Mouse (Mus musculus): ENCODE results near the gene Tstd2.

Gene Tstd2

DNA sequence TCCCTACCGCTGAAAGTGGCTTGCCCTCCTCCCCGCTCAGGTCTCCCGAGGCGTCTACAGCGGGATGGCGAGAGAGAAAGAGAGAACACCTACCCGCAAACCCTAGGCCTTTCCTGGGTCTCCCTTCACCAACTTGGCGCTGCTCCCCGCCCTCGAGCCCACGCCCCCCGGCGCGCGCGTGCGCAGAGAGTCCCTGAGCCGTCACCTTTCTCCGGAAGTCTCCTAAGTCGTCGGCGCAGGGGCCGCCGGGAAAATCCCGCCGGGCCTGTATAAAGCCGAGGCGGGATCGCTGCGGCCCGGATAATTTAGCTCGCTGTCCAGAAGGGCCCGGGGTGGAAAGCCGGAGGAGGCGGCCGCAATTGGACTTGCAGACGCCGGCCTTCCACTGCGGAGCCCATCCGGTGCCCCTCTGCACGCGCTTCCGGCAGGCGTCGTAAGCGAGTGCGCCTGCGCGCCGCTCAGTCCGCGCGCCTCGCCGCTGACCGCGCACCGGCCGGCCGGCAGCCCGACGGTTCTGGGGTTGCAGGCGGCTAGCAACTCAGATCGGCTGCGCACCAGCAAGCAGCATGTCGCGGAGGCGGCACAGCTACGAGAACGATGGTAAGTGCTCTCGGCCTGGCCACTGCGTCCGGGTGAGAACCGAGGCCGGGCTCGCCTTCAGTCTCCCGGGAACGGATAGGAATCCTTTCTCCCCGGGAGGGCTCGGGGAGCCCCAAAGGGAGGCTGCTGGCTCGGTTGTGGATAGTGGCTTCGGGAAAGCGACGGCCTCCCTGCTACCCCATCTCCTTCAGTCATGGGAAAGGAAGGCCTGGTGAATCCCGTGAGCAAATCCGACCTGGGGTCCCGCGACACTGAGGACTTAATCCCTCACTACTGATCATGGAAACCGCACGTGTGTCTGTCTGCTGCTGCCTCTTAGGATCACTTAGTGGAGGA lies at the start of gene Tstd2, which contains the start of gene Ncbp1:
TSS of gene Tstd2 (minus strand) at position 408 of the 936 bp plus-strand sequence.
TSS of gene Ncbp1 (plus strand) at position 327 of the 936 bp plus-strand sequence.
- ATAC-seq (ENCODE audit: insufficient number of reproducible peaks, low FRiP score, low TSS enrichment): peak; percentile 91

DNA sequence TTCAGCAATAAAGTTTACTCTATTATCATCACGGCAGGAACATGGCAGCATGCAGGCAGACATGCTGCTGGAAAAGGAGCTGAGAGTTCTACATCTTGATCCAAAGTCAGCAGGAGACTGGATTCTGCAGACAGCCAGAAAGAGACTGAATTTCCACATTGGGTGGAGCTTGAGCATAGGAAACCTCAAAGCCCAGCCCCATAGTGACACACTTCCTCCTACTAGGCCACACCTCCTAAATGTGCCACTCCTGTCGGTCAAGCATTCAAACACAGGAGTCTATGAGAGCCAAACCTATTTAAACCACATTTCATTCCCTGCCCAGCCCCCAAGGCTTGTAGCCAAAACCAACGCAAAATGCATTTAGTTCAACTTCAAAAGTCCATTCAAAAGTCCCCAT lies 48.0 kb upstream of the Tstd2 start:
- no peak for ATAC-seq (ENCODE audit: insufficient number of reproducible peaks, low FRiP score, low TSS enrichment)

DNA sequence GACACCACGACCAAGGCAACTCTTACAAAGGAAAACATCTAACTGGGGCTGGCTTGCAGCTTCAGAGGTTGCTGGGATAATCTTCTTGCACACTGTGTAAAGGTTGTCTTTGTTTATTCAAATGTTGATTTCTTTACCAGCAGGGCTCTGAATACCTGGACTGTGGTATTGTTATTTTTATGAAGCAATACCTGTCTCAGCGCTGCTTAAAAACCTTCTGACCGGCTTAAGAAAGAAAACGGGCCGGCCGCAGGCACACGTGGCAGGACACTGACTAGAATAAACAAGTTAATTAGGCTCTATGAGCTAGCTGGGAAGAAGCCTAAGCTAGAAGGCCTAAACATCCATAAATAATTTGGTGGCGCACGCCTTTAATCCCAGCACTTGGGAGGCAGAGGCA lies 47.4 kb upstream of the Tstd2 start:
- ATAC-seq (ENCODE audit: insufficient number of reproducible peaks, low FRiP score, low TSS enrichment): no peak

DNA sequence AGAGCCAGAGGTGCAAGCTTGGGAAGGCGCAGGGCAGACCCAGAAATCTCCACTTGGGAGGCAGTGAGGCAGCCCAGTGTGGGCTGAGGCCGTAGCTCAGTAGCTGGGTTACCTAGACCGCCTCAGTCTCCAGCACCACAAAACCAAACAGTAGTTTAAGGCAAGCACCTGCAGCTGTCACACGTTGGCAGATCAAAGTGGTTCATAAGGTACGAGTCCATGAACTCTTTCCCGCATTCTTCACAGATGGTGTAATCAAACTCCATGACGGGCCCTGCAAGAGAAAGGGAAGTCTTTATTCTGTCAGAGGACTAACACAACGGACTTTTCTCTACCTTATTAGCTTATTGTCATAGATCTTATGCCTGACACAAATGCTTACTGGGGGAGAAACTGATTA lies 46.9 kb upstream of the Tstd2 start:
- no peak for ATAC-seq (ENCODE audit: insufficient number of reproducible peaks, low FRiP score, low TSS enrichment)

DNA sequence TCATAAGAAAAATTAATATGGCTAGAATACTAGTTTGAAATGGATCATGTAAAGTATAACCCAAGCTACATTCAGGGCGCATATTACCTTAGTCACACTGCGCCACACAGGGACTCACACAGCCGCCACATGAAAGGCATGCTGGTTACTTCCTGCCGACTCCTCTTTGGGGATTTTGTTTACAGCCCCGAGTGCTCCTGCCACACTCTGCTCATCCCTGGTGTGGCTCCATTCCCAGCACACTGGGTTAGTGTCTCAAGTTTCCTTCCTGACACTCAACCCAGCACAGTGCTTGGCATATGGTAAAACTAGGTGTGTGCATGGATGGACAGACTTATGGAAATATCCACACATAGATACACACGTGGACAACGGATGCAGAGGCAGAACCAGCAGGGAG lies 43.7 kb upstream of the Tstd2 start:
- no peak for ATAC-seq (ENCODE audit: insufficient number of reproducible peaks, low FRiP score, low TSS enrichment)

DNA sequence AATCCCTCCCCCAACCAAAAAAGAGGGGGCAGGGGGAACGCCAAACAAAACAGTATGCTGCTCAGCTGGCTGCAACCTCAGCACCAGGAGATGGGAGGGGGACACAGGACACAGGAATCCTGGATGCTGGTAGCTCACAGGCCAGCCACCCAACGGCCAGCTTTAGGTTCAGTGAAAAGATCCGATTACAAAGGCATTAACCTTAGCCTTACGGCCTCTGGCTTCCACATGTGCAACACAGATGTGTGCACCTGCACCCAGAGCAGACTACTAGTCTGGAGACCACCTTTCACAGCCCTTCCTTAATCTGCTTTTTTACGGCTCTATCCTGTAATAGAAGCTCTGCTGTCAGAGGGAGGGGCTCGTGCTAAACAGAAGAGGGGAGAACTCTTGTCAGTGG lies 42.7 kb upstream of the Tstd2 start:
- no peak for ATAC-seq (ENCODE audit: insufficient number of reproducible peaks, low FRiP score, low TSS enrichment)

DNA sequence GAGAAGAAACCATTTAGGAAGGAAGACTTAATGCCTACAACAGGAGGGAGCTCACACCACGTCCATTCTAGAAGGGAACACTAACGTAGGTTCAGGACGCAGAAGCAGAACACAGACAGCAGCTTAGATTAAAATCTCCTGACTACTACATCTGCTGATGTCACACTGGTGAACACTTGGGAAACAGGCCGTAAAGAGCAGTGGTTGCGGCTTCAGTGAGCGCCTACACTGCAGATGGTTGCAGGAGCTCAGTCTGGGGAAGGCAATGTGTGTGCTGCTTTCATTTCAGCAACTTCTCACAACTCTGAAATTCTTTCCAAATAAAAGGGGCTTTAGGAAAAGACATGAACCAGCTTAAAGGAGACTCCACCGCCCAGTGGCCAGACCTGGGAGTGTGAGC lies 39.0 kb upstream of the Tstd2 start:
- no peak for ATAC-seq (ENCODE audit: insufficient number of reproducible peaks, low FRiP score, low TSS enrichment)

- ATAC-seq (ENCODE audit: insufficient number of reproducible peaks, low FRiP score, low TSS enrichment): no peak
Observed at GRCm38 (mm10) chr4:46177018-46177417, 38.5 kb upstream of the Tstd2 start.

GRCm38 (mm10) chr4:46176313-46176712 lies 37.8 kb upstream of the Tstd2 start:
- ATAC-seq (ENCODE audit: insufficient number of reproducible peaks, low FRiP score, low TSS enrichment): no peak

DNA sequence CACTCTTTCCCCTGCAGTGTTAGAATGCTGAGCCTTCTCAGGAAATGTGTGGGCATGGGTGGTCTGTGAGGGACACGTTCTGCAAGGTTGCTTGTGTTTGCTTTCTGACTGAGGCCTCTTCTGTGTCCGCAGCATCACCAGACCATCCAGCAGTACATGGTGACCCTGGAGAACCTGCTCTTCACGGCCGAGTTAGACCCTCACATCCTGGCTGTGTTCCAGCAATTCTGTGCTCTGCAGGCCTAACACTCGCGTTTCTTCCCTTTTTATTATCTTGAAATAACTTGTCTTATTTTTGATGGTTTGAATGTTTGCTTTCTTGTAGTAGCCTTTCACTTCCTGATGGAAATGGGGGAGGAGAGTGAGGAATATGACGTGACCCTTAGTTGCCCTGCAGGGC lies 33.3 kb upstream of the Tstd2 start:
- ATAC-seq (ENCODE audit: insufficient number of reproducible peaks, low FRiP score, low TSS enrichment): no peak

- no peak for ATAC-seq (ENCODE audit: insufficient number of reproducible peaks, low FRiP score, low TSS enrichment)
Observed at GRCm38 (mm10) chr4:46165831-46166230, 27.3 kb upstream of the Tstd2 start.

- no peak for ATAC-seq (ENCODE audit: insufficient number of reproducible peaks, low FRiP score, low TSS enrichment)
Observed at GRCm38 (mm10) chr4:46164027-46164426, 25.5 kb upstream of the Tstd2 start.

- no peak for ATAC-seq (ENCODE audit: insufficient number of reproducible peaks, low FRiP score, low TSS enrichment)
Observed at GRCm38 (mm10) chr4:46151903-46152544, 13.5 kb upstream of the Tstd2 start.

- ATAC-seq (ENCODE audit: insufficient number of reproducible peaks, low FRiP score, low TSS enrichment): no peak
Observed at GRCm38 (mm10) chr4:46146881-46147280, 8.4 kb upstream of the Tstd2 start.

DNA sequence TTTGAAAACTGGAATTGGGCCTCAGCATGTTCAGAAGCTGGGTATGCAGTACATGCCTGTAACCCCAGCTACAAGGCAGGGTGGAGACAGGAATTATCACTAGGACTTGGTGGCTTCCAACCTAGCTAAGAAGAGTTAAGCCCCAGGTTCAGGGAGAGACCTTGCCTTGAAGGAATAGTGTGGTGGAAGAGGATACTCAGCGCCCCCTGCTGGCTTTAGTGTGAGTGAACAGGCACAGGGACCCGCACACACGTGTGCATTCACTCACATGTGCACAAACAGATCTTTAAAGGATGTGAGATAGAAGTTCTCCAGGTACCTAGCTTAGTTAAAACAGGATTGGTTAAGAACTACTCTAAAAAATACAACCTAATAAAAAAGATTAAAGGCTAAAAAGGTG lies 5.8 kb upstream of the Tstd2 start:
- no peak for ATAC-seq (ENCODE audit: insufficient number of reproducible peaks, low FRiP score, low TSS enrichment)

DNA sequence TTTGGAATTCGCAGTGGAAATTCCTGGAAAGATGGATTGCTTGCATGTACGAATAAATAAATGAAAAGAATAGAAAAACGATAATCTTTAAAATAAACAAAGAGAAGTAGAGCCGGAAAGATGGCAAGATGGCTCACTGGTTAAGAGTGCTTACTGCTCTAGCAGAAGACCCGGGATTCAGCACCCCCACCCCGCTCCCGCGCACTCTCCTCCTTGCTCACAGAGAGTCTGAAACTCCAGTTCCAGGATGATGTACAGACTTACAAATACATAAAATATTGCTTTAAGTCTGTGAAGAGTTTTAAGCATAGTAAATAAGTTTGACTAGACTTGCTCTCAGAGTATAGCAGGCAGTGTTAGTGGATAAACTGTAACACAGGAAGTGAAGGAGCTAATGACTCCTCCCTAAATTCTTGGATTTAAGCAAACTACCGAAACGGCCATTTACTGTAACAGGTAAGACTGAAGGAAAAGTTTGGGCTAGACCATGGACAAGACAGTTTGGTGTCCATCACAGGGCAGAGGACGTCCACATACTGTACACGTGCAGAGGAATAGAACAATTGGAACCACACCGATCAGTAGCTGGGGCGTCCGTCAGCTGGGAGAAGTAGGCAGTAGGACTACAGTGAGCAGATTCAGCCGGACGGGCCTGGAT lies 736 bp downstream of the Tstd2 start:
- ATAC-seq (ENCODE audit: insufficient number of reproducible peaks, low FRiP score, low TSS enrichment): peak; percentile 56

DNA sequence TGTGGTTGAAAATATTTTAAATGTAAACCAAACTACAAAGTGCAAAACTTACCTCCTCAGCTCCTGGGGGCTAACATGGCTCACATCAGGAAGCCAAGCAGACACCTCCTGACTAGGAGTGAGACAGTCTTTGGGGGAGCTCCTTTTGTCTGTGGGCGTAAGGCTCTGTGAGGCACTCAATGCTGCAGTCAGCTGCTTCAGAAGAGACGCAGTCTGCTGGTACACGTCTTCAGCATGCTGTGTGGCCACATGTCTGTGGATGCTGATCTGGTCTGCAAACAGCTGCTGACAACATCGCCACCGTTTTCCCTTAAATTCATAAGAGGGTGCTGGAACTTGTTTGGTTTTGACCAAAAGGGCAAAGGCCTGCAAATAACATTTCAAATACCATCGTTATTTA lies 6.7 kb downstream of the Tstd2 start:
- ATAC-seq (ENCODE audit: insufficient number of reproducible peaks, low FRiP score, low TSS enrichment): no peak

DNA sequence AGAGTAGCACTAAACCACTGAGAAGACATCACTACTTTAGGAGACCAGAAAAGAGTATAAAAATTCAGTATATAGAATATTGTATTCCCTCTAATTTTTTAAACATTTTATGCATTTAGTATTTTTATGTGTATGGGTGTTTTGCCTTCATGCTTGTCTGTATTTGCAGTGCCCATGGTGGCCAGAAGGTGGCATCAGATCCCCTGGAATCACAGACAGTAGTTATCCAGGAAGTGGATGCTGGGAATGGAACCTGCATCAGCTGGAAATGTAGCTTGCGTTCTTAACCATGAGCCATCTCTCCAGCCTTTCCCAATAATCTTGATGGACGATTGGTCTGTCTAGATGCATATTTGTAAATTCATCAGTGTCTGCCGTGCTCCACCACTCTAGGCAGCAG lies 8.3 kb downstream of the Tstd2 start:
- no peak for ATAC-seq (ENCODE audit: insufficient number of reproducible peaks, low FRiP score, low TSS enrichment)

DNA sequence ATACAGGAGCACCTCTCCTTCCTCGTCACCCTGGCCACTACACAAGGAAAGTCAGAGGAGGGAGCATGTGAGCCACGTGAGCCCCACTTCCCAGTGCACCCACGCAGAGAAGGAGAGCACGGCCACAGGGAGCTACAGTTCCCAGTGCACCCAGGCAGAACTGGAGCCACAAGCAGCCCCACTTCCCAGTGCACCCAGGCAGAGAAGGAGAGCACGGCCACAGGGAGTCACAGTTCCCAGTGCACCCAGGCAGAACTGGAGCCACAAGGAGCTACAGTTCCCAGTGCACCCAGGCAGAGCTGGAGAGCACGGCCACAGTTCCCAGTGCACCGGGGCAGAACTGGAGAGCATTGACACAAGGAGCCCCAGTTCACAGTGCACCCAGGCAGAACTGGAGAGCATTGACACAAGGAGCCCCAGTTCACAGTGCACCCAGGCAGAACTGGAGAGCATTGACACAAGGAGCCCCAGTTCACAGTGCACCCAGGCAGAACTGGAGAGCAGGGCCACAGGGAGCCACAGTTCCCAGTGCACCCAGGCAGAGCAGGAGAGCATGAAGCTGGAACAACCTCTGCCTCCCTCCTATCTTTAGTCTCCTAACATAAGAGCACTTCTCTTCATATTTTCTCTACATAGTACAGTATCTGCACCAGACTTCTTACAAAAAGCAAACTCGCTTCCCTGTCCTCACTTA lies 9.0 kb downstream of the Tstd2 start:
- ATAC-seq (ENCODE audit: insufficient number of reproducible peaks, low FRiP score, low TSS enrichment): no peak

GRCm38 (mm10) chr4:46126541-46126940 lies 12.0 kb downstream of the Tstd2 start:
- peak; percentile 82 for ATAC-seq (ENCODE audit: insufficient number of reproducible peaks, low FRiP score, low TSS enrichment)

DNA sequence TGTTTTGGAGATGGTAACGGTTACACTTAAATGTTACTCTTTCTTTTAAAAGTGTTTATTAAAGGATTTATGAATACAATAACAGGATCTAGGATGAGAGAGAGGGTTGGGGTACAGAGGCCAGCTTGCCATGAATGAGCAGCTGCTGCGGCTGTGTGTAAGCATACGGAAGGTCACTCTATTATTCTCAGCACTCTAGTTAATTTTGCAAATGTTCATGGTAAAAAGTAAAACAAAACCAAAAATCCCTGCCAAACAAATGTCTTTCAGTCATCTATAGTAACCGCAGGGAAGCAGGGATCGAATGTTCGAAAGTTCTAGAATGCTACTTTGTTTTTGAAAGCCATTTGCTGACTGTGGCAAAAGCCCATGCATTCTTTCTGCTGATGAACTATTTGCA lies 15.1 kb downstream of the Tstd2 start:
- ATAC-seq (ENCODE audit: insufficient number of reproducible peaks, low FRiP score, low TSS enrichment): no peak

All from cerebellum, adult (tissue).